Mouse (Mus musculus): Measurements from ENCODE around the gene C2cd4b. TPM values are rescaled to one million over a fixed set of nuclear protein-coding genes. Genes with fewer than 3 reads are reported as not detected.

Gene C2cd4b
- polyA plus RNA-seq, 1 experiment from 2014 or later = 0.19 TPM

DNA sequence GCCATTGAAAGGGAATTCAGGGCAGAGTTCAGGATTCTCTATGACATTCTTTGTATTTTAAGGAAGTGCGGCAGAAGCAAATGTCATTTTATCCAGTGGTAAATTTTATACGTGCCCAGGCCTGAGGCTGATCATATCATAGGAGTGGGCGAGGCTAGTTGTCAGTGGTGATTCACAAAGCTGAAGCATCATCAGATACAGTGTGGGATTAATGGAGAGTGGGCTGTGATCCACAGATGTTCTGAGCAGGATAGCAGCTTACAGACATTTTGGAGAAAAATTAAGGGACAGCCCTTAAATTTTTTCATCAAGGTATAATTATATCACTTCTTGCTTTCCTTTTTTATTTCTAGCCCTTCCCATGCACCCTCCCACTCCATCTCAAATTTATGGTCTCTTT lies 24.2 kb downstream of the C2cd4b start:
- 0 out of 2 replicates have a peak, but pooled peaks cover 4% of the 10 kb centered on the region for H3K9me3 ChIP-seq

GRCm38 (mm10) chr9:67783925-67784324 lies 24.7 kb downstream of the C2cd4b start:
- no peak overlapping the region for H3K4me3 ChIP-seq
- H3K4me1 ChIP-seq = no peaks in the 10 kb centered on the region
- H3K27me3 ChIP-seq (replicated peaks; ENCODE audit: low read depth, poor library complexity, severe bottlenecking) = 0 out of 2 replicates have a peak, but pooled peaks cover 7% of the 10 kb centered on the region
- no peak for DNase-seq (ENCODE audit: low spot score)
- H3K27ac ChIP-seq (replicated peaks) = no peak overlapping the region
- no peaks in the 10 kb centered on the region for H3K36me3 ChIP-seq (replicated peaks)
- 0 out of 2 replicates have a peak, but pooled peaks cover 4% of the 10 kb centered on the region for H3K9me3 ChIP-seq

More for the DNA sequence above, 24.2 kb downstream of the C2cd4b start:
- Histone ChIP-seq H3K36me3 (replicated peaks) (no peaks in the 10 kb centered on the region), H3K27me3 (replicated peaks; ENCODE audit: low read depth, poor library complexity, severe bottlenecking) (0 out of 2 replicates have a peak, but pooled peaks cover 7% of the 10 kb centered on the region), H3K27ac (replicated peaks) (no peak overlapping the region), H3K4me3 (no peak overlapping the region), H3K4me1 (no peaks in the 10 kb centered on the region)
- WGBS = 88% methylated on average over 3 of the region's 3 CpGs
- no peak for DNase-seq (ENCODE audit: low spot score)

DNA sequence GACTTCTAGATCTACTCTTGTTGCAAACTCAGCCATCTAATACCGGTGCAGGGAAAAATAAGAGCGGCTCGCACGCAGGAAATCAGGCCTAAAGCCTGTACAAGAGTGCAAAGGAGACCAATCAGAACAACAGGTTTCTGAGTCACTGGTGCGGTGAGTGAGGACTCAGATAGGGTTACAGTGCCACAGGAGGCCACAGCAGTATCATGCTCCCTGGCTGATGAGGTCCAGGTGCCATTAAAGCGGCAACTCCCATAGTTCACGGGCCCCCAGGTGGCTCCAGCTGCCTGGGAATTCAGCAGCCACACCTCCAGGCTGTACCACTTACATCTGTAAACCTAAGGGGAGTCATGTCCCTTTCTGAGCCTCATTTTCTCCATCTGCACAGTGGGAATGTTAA lies 27.1 kb downstream of the C2cd4b start:
- Histone ChIP-seq H3K27ac (replicated peaks) (no peak overlapping the region), H3K4me1 (no peaks in the 10 kb centered on the region), H3K4me3 (no peak overlapping the region), H3K36me3 (replicated peaks) (no peaks in the 10 kb centered on the region), H3K9me3 (0 out of 2 replicates have a peak, but pooled peaks cover 4% of the 10 kb centered on the region), H3K27me3 (replicated peaks; ENCODE audit: low read depth, poor library complexity, severe bottlenecking) (0 out of 2 replicates have a peak, but pooled peaks cover 3% of the 10 kb centered on the region)
- DNase-seq (ENCODE audit: low spot score) = peak; percentile 14
- WGBS = 74% methylated on average over 7 of the region's 7 CpGs

DNA sequence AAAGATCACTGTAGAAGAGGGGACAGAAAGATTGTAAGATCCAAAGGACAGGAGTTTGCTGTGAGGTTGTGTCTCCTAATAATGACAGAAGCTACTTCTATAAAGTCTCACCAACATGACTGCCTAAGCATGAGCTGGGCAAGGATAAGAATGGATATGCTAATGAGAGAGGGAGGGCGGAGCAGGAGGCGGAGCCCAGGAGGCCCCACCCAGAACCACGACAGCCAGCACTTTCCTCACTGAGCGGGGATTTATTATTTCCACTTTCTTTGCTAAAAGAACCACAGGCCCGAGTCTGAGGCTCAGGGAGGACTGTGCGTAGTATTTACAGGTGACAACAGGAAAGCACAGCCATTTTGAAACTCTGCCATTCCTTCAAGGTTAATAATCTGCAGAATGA lies 28.4 kb downstream of the C2cd4b start:
- no peaks in the 10 kb centered on the region for H3K36me3 ChIP-seq (replicated peaks)
- DNase-seq (ENCODE audit: low spot score) = no peak
- 0 out of 2 replicates have a peak, but pooled peaks cover 4% of the 10 kb centered on the region for H3K9me3 ChIP-seq
- no peaks in the 10 kb centered on the region for H3K27me3 ChIP-seq (replicated peaks; ENCODE audit: low read depth, poor library complexity, severe bottlenecking)
- no peaks in the 10 kb centered on the region for H3K4me1 ChIP-seq
- H3K4me3 ChIP-seq = no peak overlapping the region
- no peak overlapping the region for H3K27ac ChIP-seq (replicated peaks)
- WGBS = 70% methylated on average over 6 of the region's 6 CpGs

- 70% methylated on average over 5 of the region's 5 CpGs for WGBS
- no peak for DNase-seq (ENCODE audit: low spot score)
- H3K9me3 ChIP-seq = no peaks in the 10 kb centered on the region
- no peaks in the 10 kb centered on the region for H3K27me3 ChIP-seq (replicated peaks; ENCODE audit: low read depth, poor library complexity, severe bottlenecking)
- H3K4me3 ChIP-seq = no peak overlapping the region
- peaks cover 9% of the 10 kb centered on the region for H3K4me1 ChIP-seq
- H3K36me3 ChIP-seq (replicated peaks) = no peaks in the 10 kb centered on the region
- H3K27ac ChIP-seq (replicated peaks) = no peak overlapping the region
These were observed 33.2 kb downstream of the C2cd4b start for GRCm38 (mm10) chr9:67792405-67792804.

DNA sequence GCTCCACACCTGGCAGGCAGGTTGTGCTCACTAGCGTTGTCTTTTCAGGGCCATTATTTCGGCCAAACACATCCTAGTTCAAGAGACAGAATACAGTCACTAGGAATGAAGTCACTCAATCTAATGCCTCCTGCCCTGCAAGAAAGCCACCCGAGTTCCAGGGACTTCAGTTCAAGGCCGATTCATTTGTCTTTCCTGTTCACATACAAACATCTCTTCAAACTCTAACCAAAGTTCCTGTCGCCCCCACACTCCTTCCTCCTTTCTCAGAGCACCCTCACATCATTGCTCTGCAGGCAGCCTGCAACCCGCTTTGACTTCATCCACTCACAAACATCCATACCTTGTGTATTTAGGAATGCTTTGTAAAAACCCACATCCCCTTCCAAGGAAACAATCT lies 34.3 kb downstream of the C2cd4b start:
- H3K4me1 ChIP-seq = peaks cover 9% of the 10 kb centered on the region
- 85% methylated on average over 6 of the region's 6 CpGs for WGBS
- H3K36me3 ChIP-seq (replicated peaks) = no peaks in the 10 kb centered on the region
- H3K27me3 ChIP-seq (replicated peaks; ENCODE audit: low read depth, poor library complexity, severe bottlenecking) = no peaks in the 10 kb centered on the region
- H3K4me3 ChIP-seq = no peak overlapping the region
- no peaks in the 10 kb centered on the region for H3K9me3 ChIP-seq
- DNase-seq (ENCODE audit: low spot score) = no peak
- H3K27ac ChIP-seq (replicated peaks) = no peak overlapping the region

- 84% methylated on average over 1 of the region's 1 CpGs for WGBS
These were observed 35.0 kb downstream of the C2cd4b start for GRCm38 (mm10) chr9:67794216-67794615.

DNA sequence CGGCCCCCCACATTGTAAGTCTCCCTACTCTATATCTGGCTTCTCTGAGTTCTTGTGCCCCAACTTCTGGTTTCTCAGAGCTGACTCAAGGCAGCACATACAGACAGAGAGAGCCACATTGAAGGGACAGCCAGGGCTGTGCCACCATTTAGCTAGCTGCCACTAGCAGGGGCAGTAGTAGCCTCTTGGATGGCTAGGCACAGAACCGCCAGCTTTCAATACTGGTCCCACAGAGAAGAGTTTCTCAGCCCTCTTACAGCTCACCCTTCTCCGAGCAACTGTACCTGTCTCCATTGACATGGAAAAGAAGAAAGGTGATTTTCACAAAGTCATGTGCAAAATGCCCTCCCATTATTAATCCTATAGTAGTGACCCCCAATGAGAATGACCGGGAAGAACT lies 35.4 kb downstream of the C2cd4b start:
- DNase-seq (ENCODE audit: low spot score) = no peak
- no peak overlapping the region for H3K4me3 ChIP-seq
- H3K27ac ChIP-seq (replicated peaks) = no peak overlapping the region
- 92% methylated on average over 4 of the region's 4 CpGs for whole genome bisulfite sequencing
- peaks cover 9% of the 10 kb centered on the region for H3K4me1 ChIP-seq
- no peaks in the 10 kb centered on the region for H3K27me3 ChIP-seq (replicated peaks; ENCODE audit: low read depth, poor library complexity, severe bottlenecking)
- no peaks in the 10 kb centered on the region for H3K9me3 ChIP-seq
- no peaks in the 10 kb centered on the region for H3K36me3 ChIP-seq (replicated peaks)

More at GRCm38 (mm10) chr9:67794216-67794615, 35.0 kb downstream of the C2cd4b start:
- no peak overlapping the region for H3K27ac ChIP-seq (replicated peaks)
- no peak for DNase-seq (ENCODE audit: low spot score)
- H3K27me3 ChIP-seq (replicated peaks; ENCODE audit: low read depth, poor library complexity, severe bottlenecking) = no peaks in the 10 kb centered on the region
- H3K9me3 ChIP-seq = no peaks in the 10 kb centered on the region
- H3K4me3 ChIP-seq = no peak overlapping the region
- no peaks in the 10 kb centered on the region for H3K36me3 ChIP-seq (replicated peaks)
- peaks cover 9% of the 10 kb centered on the region for H3K4me1 ChIP-seq

- DNase-seq (ENCODE audit: low spot score) = no peak
- H3K36me3 ChIP-seq (replicated peaks) = no peaks in the 10 kb centered on the region
- no peaks in the 10 kb centered on the region for H3K9me3 ChIP-seq
- no peak overlapping the region for H3K27ac ChIP-seq (replicated peaks)
- H3K27me3 ChIP-seq (replicated peaks; ENCODE audit: low read depth, poor library complexity, severe bottlenecking) = no peaks in the 10 kb centered on the region
- peaks cover 9% of the 10 kb centered on the region for H3K4me1 ChIP-seq
- H3K4me3 ChIP-seq = no peak overlapping the region
- WGBS = 81% methylated on average over 14 of the region's 14 CpGs
These were observed 36.0 kb downstream of the C2cd4b start for GRCm38 (mm10) chr9:67795205-67795675.

DNA sequence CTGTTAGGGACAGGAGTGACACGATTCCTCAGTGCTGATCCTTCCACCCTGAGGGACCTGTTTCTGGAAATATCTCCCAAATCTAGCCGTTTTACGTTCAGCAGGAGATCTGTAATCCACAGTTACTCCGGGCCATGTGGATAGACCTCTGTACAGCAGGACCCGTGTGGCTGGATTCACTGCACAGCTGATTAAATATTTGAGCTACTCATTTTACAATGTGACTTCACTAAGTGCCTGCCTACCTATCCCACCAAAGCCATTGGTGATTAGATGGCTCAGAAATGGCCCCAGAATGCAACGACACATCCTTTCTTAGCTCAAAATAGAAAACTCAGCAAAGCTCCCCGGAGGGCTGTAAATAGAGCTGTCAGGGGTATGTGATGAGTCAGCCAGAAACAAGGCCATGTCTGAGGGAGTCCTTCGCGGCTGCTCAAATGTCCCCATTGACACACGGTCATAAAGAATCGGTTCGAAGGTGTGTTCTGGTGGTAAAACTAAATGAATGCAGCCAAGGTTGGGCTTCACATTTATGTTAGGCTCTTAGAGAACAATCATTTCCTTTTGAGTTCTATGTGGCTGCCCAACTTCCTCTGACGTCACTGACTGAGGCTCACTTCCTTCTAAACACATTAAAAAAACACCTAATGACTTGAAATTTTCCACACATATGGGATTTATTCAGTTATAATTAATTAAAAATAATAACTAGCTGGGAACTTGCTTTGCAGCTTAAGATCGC lies 40.0 kb downstream of the C2cd4b start:
- no peak for DNase-seq (ENCODE audit: low spot score)
- H3K36me3 ChIP-seq (replicated peaks) = no peaks in the 10 kb centered on the region
- WGBS = 82% methylated on average over 14 of the region's 14 CpGs
- peaks cover 9% of the 10 kb centered on the region for H3K4me1 ChIP-seq
- no peak overlapping the region for H3K27ac ChIP-seq (replicated peaks)
- no peak overlapping the region for H3K4me3 ChIP-seq
- H3K27me3 ChIP-seq (replicated peaks; ENCODE audit: low read depth, poor library complexity, severe bottlenecking) = peaks cover 3% of the 10 kb centered on the region; the same call in 1 of the 2 replicates
- no peaks in the 10 kb centered on the region for H3K9me3 ChIP-seq

DNA sequence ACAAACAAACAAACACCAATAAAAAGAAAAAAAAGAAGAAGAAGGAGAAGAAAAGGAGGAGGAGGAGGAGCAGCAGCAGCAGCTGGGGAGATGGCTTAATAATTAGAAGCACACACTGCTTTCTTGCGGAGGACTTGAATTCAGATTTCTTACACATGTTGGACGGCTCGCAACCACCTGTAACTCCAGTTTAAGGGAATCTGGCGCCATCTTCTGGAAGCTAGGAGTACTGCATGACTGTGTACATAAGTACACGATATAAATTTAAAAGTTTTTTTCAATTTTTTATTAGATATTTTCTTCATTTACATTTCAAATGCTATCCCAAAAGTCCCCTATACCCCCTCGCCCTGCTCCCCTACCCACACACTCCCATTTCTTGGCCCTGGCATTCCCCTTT lies 43.0 kb downstream of the C2cd4b start:
- DNase-seq (ENCODE audit: low spot score) = peak; percentile 47
- no peaks in the 10 kb centered on the region for H3K9me3 ChIP-seq
- no peak overlapping the region for H3K27ac ChIP-seq (replicated peaks)
- WGBS = 36% methylated on average over 6 of the region's 6 CpGs
- no peak overlapping the region for H3K4me3 ChIP-seq
- no peaks in the 10 kb centered on the region for H3K36me3 ChIP-seq (replicated peaks)
- H3K4me1 ChIP-seq = 0 out of 2 replicates have a peak, but pooled peaks cover 3% of the 10 kb centered on the region
- peaks cover 8% of the 10 kb centered on the region; the same call in 1 of the 2 replicates for H3K27me3 ChIP-seq (replicated peaks; ENCODE audit: low read depth, poor library complexity, severe bottlenecking)

GRCm38 (mm10) chr9:67807000-67807399 lies 47.8 kb downstream of the C2cd4b start:
- no peaks in the 10 kb centered on the region for H3K9me3 ChIP-seq
- H3K27ac ChIP-seq (replicated peaks) = no peak overlapping the region
- no peaks in the 10 kb centered on the region for H3K36me3 ChIP-seq (replicated peaks)
- H3K27me3 ChIP-seq (replicated peaks; ENCODE audit: low read depth, poor library complexity, severe bottlenecking) = peaks cover 8% of the 10 kb centered on the region; the same call in 1 of the 2 replicates
- whole genome bisulfite sequencing = 78% methylated on average over 5 of the region's 5 CpGs
- H3K4me1 ChIP-seq = 0 out of 2 replicates have a peak, but pooled peaks cover 3% of the 10 kb centered on the region
- DNase-seq (ENCODE audit: low spot score) = no peak
- no peak overlapping the region for H3K4me3 ChIP-seq

DNA sequence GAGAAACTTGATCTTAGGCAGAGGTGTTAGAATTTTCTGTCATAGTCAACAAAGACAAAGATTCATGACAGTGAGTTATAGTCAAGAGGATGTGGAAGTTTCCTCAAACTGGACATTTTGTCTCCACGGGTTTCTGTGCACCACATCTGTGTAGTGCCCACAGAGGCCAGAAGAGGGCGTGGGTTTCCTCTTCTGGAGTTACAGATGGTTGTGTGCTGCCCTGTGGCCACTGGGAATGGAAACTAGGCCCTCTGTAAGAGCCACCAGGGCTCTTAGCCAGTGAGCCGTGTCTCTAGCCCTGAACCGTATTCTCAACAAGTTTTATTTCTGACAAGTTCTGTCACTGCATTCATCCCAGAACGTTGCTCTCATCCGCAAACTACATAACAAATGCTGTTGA lies 51.3 kb downstream of the C2cd4b start:
- Histone ChIP-seq H3K9me3 (no peaks in the 10 kb centered on the region), H3K36me3 (replicated peaks) (no peaks in the 10 kb centered on the region), H3K27ac (replicated peaks) (no peak overlapping the region), H3K4me1 (peaks cover 23% of the 10 kb centered on the region), H3K4me3 (no peak overlapping the region), H3K27me3 (replicated peaks; ENCODE audit: low read depth, poor library complexity, severe bottlenecking) (0 out of 2 replicates have a peak, but pooled peaks cover 4% of the 10 kb centered on the region)
- DNase-seq (ENCODE audit: low spot score) = peak; percentile 27
- WGBS = 67% methylated on average over 6 of the region's 6 CpGs
